Mouse (Mus musculus) cerebellum, adult 2 months (tissue): ENCODE measurements at regions not wholly inside any gene's neighbourhood (a gene's known extent, or its start where the extent isn't known, plus 50 kb on each side); places are given as distances from the start of the nearest gene placed in this dataset.

Source experiments
- DNase-seq, 2 experiments: peaks; one replicate each; pipeline ENCODE4 v3.0.0; 2021
- H3K27ac ChIP-seq: fragments of 200-500 bp; 2 replicates; pipeline ENCODE4 v1.5.1; 2012; ENCODE audit warnings: low read length, control low read depth, inconsistent platforms; ENCODE audit not compliant: insufficient read depth
- H3K27me3 ChIP-seq: fragments of 200-500 bp; 2 replicates; pipeline ENCODE4 v1.6.1; 2012; ENCODE audit warnings: inconsistent platforms, mild to moderate bottlenecking, low read length, moderate library complexity; ENCODE audit not compliant: control insufficient read depth, insufficient read depth
- H3K4me1 ChIP-seq: fragments of 200-500 bp; 2 replicates; pipeline ENCODE4 v1.6.1; 2011; ENCODE audit warnings: low read length; ENCODE audit not compliant: control insufficient read depth, insufficient read depth
- H3K4me3 ChIP-seq: fragments of 200-500 bp; replicated peaks from 2 replicates; pipeline ENCODE3; 2011; ENCODE audit warnings: mild to moderate bottlenecking, low read depth, low read length, control low read depth; ENCODE audit not compliant: insufficient read depth
- CTCF ChIP-seq: fragments of 200-500 bp; IDR thresholded peaks from 2 replicates; pipeline ENCODE4 v1.5.1; 2011; ENCODE audit warnings: low read depth, mild to moderate bottlenecking, control low read depth, low read length, moderate library complexity, borderline replicate concordance; ENCODE audit not compliant: insufficient read depth
- POLR2A ChIP-seq: fragments of 200-500 bp; IDR thresholded peaks from 2 replicates; pipeline ENCODE4 v1.6.1; 2011; ENCODE audit warnings: low read length, control low read depth, borderline replicate concordance; ENCODE audit not compliant: insufficient read depth
- WGBS: fragments of 180-500 bp; shearing (Covaris S2); methylation state at CpG from one replicate; pipeline ENCODE4 v1.1.7; 2018; 5-methylcytosine and 5-hydroxymethylcytosine counted together

DNA sequence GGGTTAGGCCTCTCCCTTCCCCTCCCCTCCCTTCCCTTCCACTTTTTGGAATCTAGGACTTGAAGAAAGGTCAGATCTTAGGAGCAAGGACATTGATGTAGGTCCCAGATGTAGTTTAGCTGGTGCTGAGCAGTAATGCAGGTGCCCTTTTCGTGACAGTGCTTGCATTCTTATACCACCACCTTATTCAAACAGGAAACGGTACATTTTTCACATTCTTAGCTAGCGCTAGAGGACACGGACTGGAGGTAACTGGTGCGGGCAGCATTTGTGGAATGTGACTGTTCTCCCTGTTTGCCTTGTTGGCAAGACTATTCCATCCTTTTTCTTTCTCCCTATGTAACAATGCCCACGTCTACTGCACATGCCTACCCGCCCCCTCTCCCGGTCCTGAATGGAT lies 124.7 kb upstream of the Lgalsl start:
- no peaks in the 10 kb centered on the region for H3K27me3 ChIP-seq
- WGBS: 91% methylated on average over 8 of the region's 8 CpGs
- DNase-seq: no peak
- no peaks in the 10 kb centered on the region for H3K4me1 ChIP-seq
- H3K27ac ChIP-seq: no peak overlapping the region
- H3K4me3 ChIP-seq: no peak overlapping the region
- no peak for TF ChIP-seq POLR2A
- no peak for TF ChIP-seq CTCF

DNA sequence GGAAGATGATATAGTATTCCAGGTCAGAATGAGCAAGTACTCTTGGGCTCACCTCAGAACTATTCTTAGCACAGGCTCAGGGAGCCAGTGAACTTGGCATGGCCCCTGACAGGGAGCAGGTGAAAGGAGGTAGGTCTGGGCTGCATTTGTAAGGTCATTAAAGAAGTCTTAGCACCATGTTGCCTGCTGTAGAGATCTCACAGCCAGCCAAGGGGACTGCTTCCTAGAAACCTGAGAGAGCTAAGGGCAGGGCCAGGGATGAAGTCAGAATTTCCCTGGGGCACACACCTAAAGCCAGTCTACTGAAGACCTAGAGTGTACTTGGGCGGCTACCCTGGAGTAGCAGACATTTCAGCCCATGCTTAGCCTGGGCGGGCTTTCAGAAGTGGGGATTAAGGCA lies 126.9 kb upstream of the Lgalsl start:
- H3K4me3 ChIP-seq: no peak overlapping the region
- H3K4me1 ChIP-seq: no peaks in the 10 kb centered on the region
- TF ChIP-seq POLR2A: no peak
- TF ChIP-seq CTCF: no peak
- no peak overlapping the region for H3K27ac ChIP-seq
- no peaks in the 10 kb centered on the region for H3K27me3 ChIP-seq
- no peak for DNase-seq
- WGBS: 84% methylated on average over 2 of the region's 2 CpGs

DNA sequence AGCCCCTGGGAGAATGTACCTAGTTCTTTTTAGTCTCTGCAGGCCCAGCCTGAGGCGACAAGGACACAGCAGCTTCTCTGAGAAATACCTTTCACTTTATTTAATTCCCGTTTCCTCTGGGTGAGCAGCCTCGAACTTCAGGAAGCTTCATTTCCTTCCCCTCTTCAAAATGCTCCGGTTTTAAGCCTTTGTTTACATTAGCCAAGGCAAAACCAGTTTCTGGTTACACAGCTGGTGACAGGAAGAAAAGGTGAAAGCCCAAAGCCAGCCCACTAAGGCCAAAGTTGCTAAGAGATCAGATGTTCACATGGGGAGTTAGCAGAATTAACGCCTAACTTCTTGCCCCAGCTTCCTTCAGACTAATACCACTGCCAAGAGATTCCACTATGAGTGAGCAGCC lies 127.4 kb upstream of the Lgalsl start:
- DNase-seq: no peak
- TF ChIP-seq POLR2A (no peak), CTCF (no peak)
- H3K27ac ChIP-seq: no peak overlapping the region
- no peak overlapping the region for H3K4me3 ChIP-seq
- no peaks in the 10 kb centered on the region for H3K4me1 ChIP-seq
- no peaks in the 10 kb centered on the region for H3K27me3 ChIP-seq
- 57% methylated on average over 5 of the region's 5 CpGs for WGBS

DNA sequence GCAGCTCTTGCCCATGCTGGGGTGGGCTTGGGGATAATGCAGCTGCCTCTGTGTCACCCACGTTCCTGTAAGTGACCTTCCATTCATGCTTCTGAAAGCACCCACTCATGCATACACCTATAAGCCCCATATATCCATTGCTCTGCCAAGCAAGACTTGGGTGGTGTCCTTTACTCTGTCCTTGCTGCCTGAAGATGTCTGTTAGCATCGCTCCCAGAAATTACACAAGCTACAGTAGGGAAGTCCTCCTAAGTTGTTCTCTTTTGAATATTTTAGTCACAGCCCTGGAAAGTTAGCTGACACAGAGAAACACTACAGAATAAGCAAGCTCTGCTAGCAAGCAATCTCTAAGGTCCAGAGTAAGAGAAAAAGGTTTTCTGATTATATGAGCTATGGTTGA lies 129.2 kb upstream of the Lgalsl start:
- H3K4me3 ChIP-seq: no peak overlapping the region
- H3K4me1 ChIP-seq: no peaks in the 10 kb centered on the region
- no peak for TF ChIP-seq POLR2A
- no peak for TF ChIP-seq CTCF
- DNase-seq: no peak
- 50% methylated on average over 2 of the region's 2 CpGs for WGBS
- no peaks in the 10 kb centered on the region for H3K27me3 ChIP-seq
- H3K27ac ChIP-seq: no peak overlapping the region

DNA sequence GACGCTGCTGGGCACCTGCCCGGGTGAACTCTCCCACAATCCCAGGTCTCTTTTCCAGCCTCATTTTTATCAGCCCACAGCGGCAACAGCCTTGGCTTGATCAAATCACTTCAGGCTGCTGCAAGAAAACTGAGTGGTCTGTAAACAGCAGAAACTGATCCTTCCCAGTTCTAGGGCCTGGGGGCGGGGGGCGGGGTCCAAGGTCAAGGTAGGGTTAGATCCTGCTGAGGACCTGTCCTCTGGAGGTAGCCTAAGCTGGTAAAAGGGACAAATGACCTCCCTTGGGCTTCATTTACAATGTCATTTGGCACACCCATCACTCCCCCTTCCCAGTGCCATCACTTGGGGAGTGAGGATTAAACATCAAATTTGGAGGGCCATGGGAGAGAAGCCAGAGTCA lies 129.9 kb upstream of the Lgalsl start:
- no peaks in the 10 kb centered on the region for H3K27me3 ChIP-seq
- no peak for TF ChIP-seq CTCF
- TF ChIP-seq POLR2A: no peak
- no peak overlapping the region for H3K4me3 ChIP-seq
- H3K4me1 ChIP-seq: no peaks in the 10 kb centered on the region
- 83% methylated on average over 5 of the region's 5 CpGs for WGBS
- no peak for DNase-seq
- no peak overlapping the region for H3K27ac ChIP-seq

DNA sequence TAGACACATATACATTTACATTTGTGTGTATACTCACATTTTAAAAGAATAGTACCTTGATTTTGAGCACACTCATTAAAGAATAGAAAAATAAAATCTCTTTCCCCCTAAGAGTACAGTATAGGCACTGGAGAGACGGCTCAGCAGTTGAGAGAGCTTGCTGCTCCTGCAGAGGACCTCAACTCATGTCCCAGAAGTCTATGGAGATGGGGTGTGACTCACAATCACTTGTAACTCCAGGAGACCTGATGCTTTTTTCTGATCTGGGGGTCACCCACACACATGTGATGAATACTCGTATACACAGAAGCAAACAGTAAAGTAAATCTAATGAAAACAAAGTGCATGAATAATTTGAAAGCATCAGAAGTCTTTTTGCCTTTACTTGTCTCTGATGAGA lies 129.5 kb upstream of the Peli1 start:
- no peak overlapping the region for H3K4me3 ChIP-seq
- 93% methylated on average over 2 of the region's 2 CpGs for WGBS
- no peak overlapping the region for H3K27ac ChIP-seq
- DNase-seq: no peak
- H3K27me3 ChIP-seq: no peaks in the 10 kb centered on the region
- no peaks in the 10 kb centered on the region for H3K4me1 ChIP-seq
- no peak for TF ChIP-seq CTCF
- no peak for TF ChIP-seq POLR2A

DNA sequence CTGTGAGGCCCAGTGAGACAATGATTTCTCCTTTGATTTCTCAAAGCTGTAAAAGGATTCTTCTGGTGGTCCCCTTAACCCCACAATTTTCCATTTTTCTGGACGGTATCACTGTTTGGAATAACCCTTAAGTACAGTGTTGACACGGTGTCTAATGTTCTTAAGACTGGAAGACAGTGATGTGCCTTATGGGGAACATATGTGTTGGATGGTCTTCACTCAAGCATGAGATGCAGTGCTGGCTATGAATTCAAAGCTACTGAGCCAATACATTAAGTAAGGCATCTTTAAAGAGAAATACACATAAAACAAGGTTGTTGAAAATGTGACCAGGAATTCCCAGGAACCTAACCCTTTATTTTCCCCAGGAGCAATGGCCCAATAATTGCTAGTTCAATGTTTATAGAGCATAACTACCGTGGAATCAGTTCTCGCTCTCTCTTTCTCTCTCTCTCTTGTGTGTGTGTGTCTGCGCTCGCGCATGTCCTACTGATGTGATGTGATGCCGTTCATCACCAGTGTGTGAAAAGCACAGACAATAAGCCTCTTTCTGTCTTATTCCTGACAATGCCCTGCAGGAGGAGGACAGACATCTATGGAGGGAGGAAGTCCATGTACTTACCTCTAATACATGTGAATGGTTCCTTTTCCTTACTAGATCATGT lies 125.4 kb upstream of the Peli1 start:
- no peak for DNase-seq
- TF ChIP-seq POLR2A: no peak
- no peak for TF ChIP-seq CTCF
- no peak overlapping the region for H3K4me3 ChIP-seq
- no peaks in the 10 kb centered on the region for H3K27me3 ChIP-seq
- H3K4me1 ChIP-seq: no peaks in the 10 kb centered on the region
- WGBS: 59% methylated on average over 8 of the region's 8 CpGs
- no peak overlapping the region for H3K27ac ChIP-seq

DNA sequence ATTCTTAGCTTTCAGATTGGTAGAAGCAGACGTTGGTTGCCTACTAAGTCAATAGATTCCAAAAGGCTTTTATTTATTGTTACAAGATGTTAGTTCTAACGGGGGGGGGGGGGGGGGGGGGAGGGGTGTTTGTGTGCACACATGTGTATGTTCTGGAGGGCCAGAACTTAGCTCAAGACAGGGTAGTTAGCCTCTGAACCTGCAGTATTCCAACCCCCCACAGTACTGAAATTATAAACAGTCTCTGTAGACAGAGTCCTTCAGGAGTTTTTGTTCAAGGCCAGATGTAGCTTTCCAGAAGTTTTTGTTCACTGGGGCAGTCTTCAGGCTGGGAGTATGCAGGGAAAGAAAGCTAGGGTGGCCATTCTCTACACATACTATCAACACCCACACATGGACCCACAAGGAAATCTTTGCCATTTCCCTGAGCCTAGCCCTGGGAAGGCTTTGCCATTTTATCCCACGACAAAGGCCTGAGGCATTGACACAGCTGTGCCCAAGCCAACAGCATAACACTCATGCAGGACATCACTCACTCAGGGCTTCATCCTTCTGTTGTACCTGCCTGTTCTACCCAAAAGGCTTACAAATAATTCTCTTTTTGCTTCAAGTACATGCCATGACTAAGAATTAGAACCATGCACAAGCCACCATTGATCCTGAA lies 123.6 kb upstream of the Peli1 start:
- Histone ChIP-seq H3K27me3 (no peaks in the 10 kb centered on the region), H3K4me1 (no peaks in the 10 kb centered on the region), H3K4me3 (no peak overlapping the region), H3K27ac (no peak overlapping the region)
- DNase-seq: no peak
- 61% methylated on average over 3 of the region's 3 CpGs for WGBS
- TF ChIP-seq CTCF (no peak), POLR2A (no peak)
